28 mouse cellular contexts compared by ENCODE assay signal in genomic region chr8:107381666-107382065, GRCm38 (mm10).
"Had no signal": no experiment of that assay in that cellular context is flagged by ENCODE, and none has a peak within 500 bp of the region (broad histone marks: within the 10 kb centered on the region; RNA-seq: fewer than 3 reads in every experiment).

No protein-coding gene starts in this region.

- H3K4me1 ChIP-seq: embryonic facial prominence, embryonic 12.5 days; forebrain, embryonic 10.5 days; forebrain, embryonic 12.5 days; forebrain, embryonic 15.5 days had no signal

- H3K27ac ChIP-seq: embryonic facial prominence, embryonic 10.5 days; embryonic facial prominence, embryonic 12.5 days; embryonic facial prominence, embryonic 13.5 days; embryonic facial prominence, embryonic 15.5 days; forebrain, embryonic 10.5 days; forebrain, embryonic 12.5 days; forebrain, embryonic 13.5 days; forebrain, embryonic 15.5 days; gastrocnemius, adult 2 months; heart, adult 2 months had no signal

- H3K9ac ChIP-seq: embryonic facial prominence, embryonic 12.5 days; embryonic facial prominence, embryonic 13.5 days; embryonic facial prominence, embryonic 15.5 days; forebrain, embryonic 12.5 days; forebrain, embryonic 13.5 days; forebrain, embryonic 15.5 days; forebrain, postnatal 0 days had no signal

- H3K27me3 ChIP-seq: embryonic facial prominence, embryonic 12.5 days; embryonic facial prominence, embryonic 13.5 days; embryonic facial prominence, embryonic 15.5 days; forebrain, embryonic 12.5 days; forebrain, embryonic 13.5 days; forebrain, embryonic 15.5 days had no signal

- H3K9me3 ChIP-seq: embryonic facial prominence, embryonic 10.5 days; embryonic facial prominence, embryonic 12.5 days; embryonic facial prominence, embryonic 13.5 days; embryonic facial prominence, embryonic 15.5 days; forebrain, embryonic 10.5 days; forebrain, embryonic 12.5 days; forebrain, embryonic 13.5 days; forebrain, embryonic 15.5 days had no signal

- DNase-seq: cerebellum, adult 2 months; cerebellum, adult 8-10 months; cerebellum, adult 9-10 months; cerebellum, adult 9-11 months; cerebellum, postnatal 10 days; cerebellum, postnatal 14 days; cerebellum, postnatal 25 days; cerebellum, postnatal 36 days; embryo, embryonic 11 days; forebrain, postnatal 0 days; gastrocnemius, adult 2 months; gastrocnemius, postnatal 10 days; gastrocnemius, postnatal 14 days; gastrocnemius, postnatal 25 days; gastrocnemius, postnatal 36 days; heart, adult 18-20 months; heart, adult 2 months had no signal

- H3K4me2 ChIP-seq: embryonic facial prominence, embryonic 12.5 days; embryonic facial prominence, embryonic 13.5 days; embryonic facial prominence, embryonic 15.5 days; forebrain, embryonic 12.5 days; forebrain, embryonic 13.5 days; forebrain, embryonic 15.5 days had no signal

- ATAC-seq: forebrain, embryonic 13.5 days; forebrain, embryonic 14.5 days; forebrain, embryonic 15.5 days; forebrain, embryonic 16.5 days; forebrain, postnatal 0 days had no signal

- H3K4me3 ChIP-seq: embryonic facial prominence, embryonic 10.5 days; embryonic facial prominence, embryonic 12.5 days; embryonic facial prominence, embryonic 13.5 days; embryonic facial prominence, embryonic 15.5 days; erythroblast, embryonic 14.5 days; forebrain, embryonic 10.5 days; forebrain, embryonic 12.5 days; forebrain, embryonic 13.5 days; forebrain, embryonic 15.5 days; gastrocnemius, adult 2 months; heart, adult 2 months had no signal
